Mouse (Mus musculus) ES-Bruce4 (cell line): ENCODE results near the gene Trio. TPM values are rescaled to one million over a fixed set of nuclear protein-coding genes. Genes with fewer than 3 reads are reported as not detected.
A peak's percentile ranks its signal among the peaks of the same experiment; 100 is the strongest.

Experiments used
- H3K27ac ChIP-seq: 2 replicates; pipeline ENCODE4 v1.5.1; 2012; ENCODE audit warnings: low read length, inconsistent platforms; ENCODE audit not compliant: insufficient read depth
- H3K27me3 ChIP-seq: 2 replicates; pipeline ENCODE4 v1.6.1; 2012; ENCODE audit warnings: mild to moderate bottlenecking, low read length, inconsistent platforms; ENCODE audit not compliant: control insufficient read depth, poor library complexity, insufficient read depth, severe bottlenecking
- H3K36me3 ChIP-seq: 2 replicates; pipeline ENCODE4 v1.6.1; 2012; ENCODE audit warnings: inconsistent platforms, mild to moderate bottlenecking, low read length, moderate library complexity; ENCODE audit not compliant: control insufficient read depth, poor library complexity, insufficient read depth, severe bottlenecking
- H3K4me1 ChIP-seq: one replicate; pipeline ENCODE4 v1.8.1; 2011; ENCODE audit warnings: low read length; ENCODE audit not compliant: control insufficient read depth, insufficient read depth
- H3K4me3 ChIP-seq: 2 replicates; pipeline ENCODE4 v1.5.1; 2011; ENCODE audit warnings: low read depth, mild to moderate bottlenecking, low read length
- H3K9ac ChIP-seq: 2 replicates; pipeline ENCODE4 v1.6.1; 2012; ENCODE audit warnings: low read depth, mild to moderate bottlenecking, inconsistent platforms; ENCODE audit not compliant: poor library complexity, severe bottlenecking
- H3K9me3 ChIP-seq: replicated peaks from 2 replicates; pipeline ENCODE4 v1.6.1; 2012; ENCODE audit warnings: mild to moderate bottlenecking, low read length, inconsistent platforms; ENCODE audit not compliant: control insufficient read depth, poor library complexity, insufficient read depth, severe bottlenecking
- CTCF ChIP-seq: IDR thresholded peaks from one replicate; pipeline ENCODE4 v1.8.1; 2011; ENCODE audit warnings: low read depth, low read length
- EP300 ChIP-seq: IDR thresholded peaks from 2 replicates; pipeline ENCODE4 v1.6.1; 2011; ENCODE audit warnings: low read depth, low read length; ENCODE audit not compliant: insufficient read depth
- POLR2A ChIP-seq: IDR thresholded peaks from one replicate; pipeline ENCODE4 v1.8.1; 2011; ENCODE audit warnings: low read length; ENCODE audit not compliant: insufficient read depth
- polyA plus RNA-seq: library from polyadenylated mRNA; stranded (reverse); fragments of >200 nt; gene quantifications from 2 replicates; pipeline ENCODE4 v1.2.4, GENCODE M21; 2011; ENCODE audit warnings: low read depth; ENCODE audit not compliant: missing spikeins, insufficient read depth, insufficient read length

Trio gene
- polyA plus RNA-seq, 1 experiment = 62.2 TPM

- Histone ChIP-seq H3K27ac (no peak overlapping the region), H3K9me3 (no peaks in the 10 kb centered on the region), H3K9ac (no peak overlapping the region), H3K27me3 (no peaks in the 10 kb centered on the region), H3K36me3 (no peaks in the 10 kb centered on the region), H3K4me1 (peaks cover 6% of the 10 kb centered on the region), H3K4me3 (no peak overlapping the region)
- TF ChIP-seq POLR2A (no peak), CTCF (no peak), EP300 (no peak)
These were observed 98.7 kb downstream of the Trio start for GRCm38 (mm10) chr15:27926941-27927340.

DNA sequence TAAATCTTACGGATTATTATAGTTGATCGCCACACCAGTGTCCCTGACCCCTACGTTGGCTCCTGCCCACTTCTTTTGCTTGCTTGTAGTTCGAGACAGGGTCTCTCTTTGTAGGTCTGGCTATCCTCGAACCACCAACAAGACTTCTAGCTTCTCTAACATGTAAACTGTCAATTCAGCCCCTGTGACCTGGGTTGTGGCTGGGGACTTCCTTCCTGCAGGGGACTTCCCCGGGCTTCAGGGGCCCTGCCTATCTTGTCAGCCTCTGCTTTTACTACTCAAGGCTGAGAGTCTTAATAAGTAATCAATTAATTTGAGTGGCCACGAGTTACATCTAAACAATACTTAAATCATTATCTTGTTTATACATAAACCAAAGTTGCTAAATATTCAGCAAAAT is 99.2 kb downstream of the Trio start:
- peaks cover 5% of the 10 kb centered on the region for H3K4me1 ChIP-seq
- H3K4me3 ChIP-seq = no peak overlapping the region
- no peaks in the 10 kb centered on the region for H3K27me3 ChIP-seq
- H3K36me3 ChIP-seq = no peaks in the 10 kb centered on the region
- TF ChIP-seq CTCF = no peak
- no peaks in the 10 kb centered on the region for H3K9me3 ChIP-seq
- H3K27ac ChIP-seq = no peak overlapping the region
- H3K9ac ChIP-seq = no peak overlapping the region

DNA sequence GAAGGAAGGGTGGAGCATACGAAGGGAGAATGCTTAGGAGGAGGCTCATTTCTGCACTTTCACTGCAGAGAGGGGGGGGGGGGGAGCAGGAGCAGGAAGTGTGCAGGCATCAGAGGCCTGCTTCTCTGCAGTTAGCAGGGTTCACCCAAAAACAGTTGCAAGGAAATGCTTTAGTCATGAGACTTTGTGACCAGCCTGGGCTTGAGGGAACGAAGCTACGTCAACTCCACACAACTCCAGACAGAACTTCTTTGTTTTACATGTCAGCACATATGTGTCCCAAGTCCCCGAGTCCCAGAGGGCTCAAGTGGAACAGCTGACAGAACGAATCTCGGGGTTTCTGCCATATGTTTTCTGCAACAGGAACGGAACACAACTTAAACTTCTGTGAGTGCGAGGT is 99.8 kb downstream of the Trio start:
- Histone ChIP-seq H3K36me3 (no peaks in the 10 kb centered on the region), H3K27me3 (no peaks in the 10 kb centered on the region), H3K9me3 (no peaks in the 10 kb centered on the region), H3K4me3 (no peak overlapping the region), H3K9ac (no peak overlapping the region), H3K4me1 (peaks cover 5% of the 10 kb centered on the region), H3K27ac (no peak overlapping the region)
- TF ChIP-seq CTCF (no peak), EP300 (no peak), POLR2A (no peak)

DNA sequence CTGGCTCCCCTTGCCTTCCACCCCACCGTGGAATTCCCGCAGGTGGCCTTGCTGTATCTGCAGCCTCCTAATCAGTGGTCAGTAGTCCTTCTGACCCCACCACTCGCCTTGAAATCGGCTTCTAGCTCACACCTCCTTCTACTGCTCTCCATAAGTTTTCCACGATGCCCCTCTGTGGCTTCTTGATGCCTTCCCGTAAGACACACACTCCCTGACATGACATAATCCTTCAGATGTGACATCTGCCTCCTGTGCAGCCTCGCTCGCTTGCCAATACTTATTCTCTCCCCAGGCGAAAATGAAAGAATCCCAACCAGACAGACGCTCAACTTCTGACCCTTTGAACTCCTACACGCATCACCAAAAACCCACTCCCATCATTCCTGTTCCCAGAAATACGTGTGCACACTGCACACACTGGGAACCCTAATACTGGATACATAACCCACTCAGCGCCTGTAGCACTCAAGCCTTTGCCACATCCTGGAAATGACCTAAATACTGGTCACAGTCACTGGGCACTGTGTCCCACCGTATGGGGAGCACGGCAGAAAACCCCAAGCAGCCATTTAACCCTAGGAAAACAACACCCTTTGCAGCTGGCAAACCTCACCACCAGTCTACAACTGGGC is 100.5 kb downstream of the Trio start:
- H3K27me3 ChIP-seq = no peaks in the 10 kb centered on the region
- H3K4me1 ChIP-seq = peaks cover 5% of the 10 kb centered on the region
- no peak overlapping the region for H3K4me3 ChIP-seq
- no peaks in the 10 kb centered on the region for H3K36me3 ChIP-seq
- H3K9ac ChIP-seq = no peak overlapping the region
- TF ChIP-seq POLR2A = no peak
- no peak for TF ChIP-seq EP300
- no peak for TF ChIP-seq CTCF
- no peaks in the 10 kb centered on the region for H3K9me3 ChIP-seq
- no peak overlapping the region for H3K27ac ChIP-seq

DNA sequence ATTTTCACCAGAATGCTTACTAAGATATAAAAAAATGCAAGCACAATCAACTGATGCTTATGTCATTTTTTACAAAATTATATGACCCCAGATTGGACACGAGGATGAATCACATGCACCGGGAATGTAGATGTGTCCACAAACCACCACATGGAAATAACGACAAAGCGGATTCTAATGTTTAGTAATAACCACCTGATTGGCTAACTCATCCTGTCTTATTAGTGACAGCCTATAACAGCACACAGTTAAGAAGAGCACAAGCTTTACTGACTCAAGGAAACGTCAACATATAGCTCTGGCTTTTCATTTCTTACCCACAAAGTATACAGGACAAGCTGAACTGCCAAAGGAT is 101.7 kb downstream of the Trio start:
- TF ChIP-seq EP300 (no peak), CTCF (no peak), POLR2A (no peak)
- Histone ChIP-seq H3K27ac (no peak overlapping the region), H3K9me3 (no peaks in the 10 kb centered on the region), H3K9ac (no peak overlapping the region), H3K36me3 (no peaks in the 10 kb centered on the region), H3K27me3 (no peaks in the 10 kb centered on the region), H3K4me3 (no peak overlapping the region), H3K4me1 (peaks cover 5% of the 10 kb centered on the region)

- H3K4me1 ChIP-seq = peaks cover 5% of the 10 kb centered on the region
- H3K9ac ChIP-seq = no peak overlapping the region
- no peak overlapping the region for H3K4me3 ChIP-seq
- no peaks in the 10 kb centered on the region for H3K36me3 ChIP-seq
- TF ChIP-seq CTCF (no peak), EP300 (0 out of 2 replicates have a peak, but pooled peaks have one; percentile 43)
- no peak overlapping the region for H3K27ac ChIP-seq
- no peaks in the 10 kb centered on the region for H3K9me3 ChIP-seq
- no peaks in the 10 kb centered on the region for H3K27me3 ChIP-seq
These were observed 102.2 kb downstream of the Trio start for GRCm38 (mm10) chr15:27923280-27923986.
